Mouse (Mus musculus) testis, adult 2 months (tissue): ENCODE measurements at regions not wholly inside any gene's neighbourhood (a gene's known extent, or its start where the extent isn't known, plus 50 kb on each side); places are given as distances from the start of the nearest gene placed in this dataset.

Experiments used
- CTCF ChIP-seq: fragments of 200-500 bp; IDR thresholded peaks from 2 replicates; pipeline ENCODE4 v1.5.1; 2012; ENCODE audit warnings: low read depth, mild to moderate bottlenecking, inconsistent platforms, low read length, moderate library complexity; ENCODE audit not compliant: control insufficient read depth, insufficient read depth, insufficient replicate concordance
- POLR2A ChIP-seq: fragments of 200-500 bp; IDR thresholded peaks from 2 replicates; pipeline ENCODE4 v1.6.1; 2012; ENCODE audit warnings: low read depth, mild to moderate bottlenecking, inconsistent platforms, low read length, moderate library complexity; ENCODE audit not compliant: control insufficient read depth

- no peak for TF ChIP-seq CTCF
- TF ChIP-seq POLR2A: no peak
Measured at GRCm38 (mm10) chr16:39102151-39102550, 209.7 kb downstream of the Igsf11 start.
